Mouse (Mus musculus) kidney, postnatal 0 days (tissue): ENCODE results near the gene Pmepa1. TPM values are rescaled to one million over a fixed set of nuclear protein-coding genes. Genes with fewer than 3 reads are reported as not detected.

ENCODE experiments used
- ATAC-seq: fragments of 200-750 bp; cut with Nextera tagmentation; replicated peaks from 2 replicates; pipeline ENCODE4 v1.8.0; 2017; ENCODE audit warnings: low read depth, moderate number of reproducible peaks, moderate TSS enrichment, moderate library complexity; ENCODE audit not compliant: low FRiP score
- DNase-seq: peaks from one replicate; pipeline ENCODE4 v3.0.0-alpha.2; 2016; ENCODE audit warnings: low spot score
- H3K27ac ChIP-seq: fragments of 300-500 bp; sonication (generic); 2 replicates; pipeline ENCODE4 v1.5.1; 2014; ENCODE audit warnings: mild to moderate bottlenecking
- H3K27me3 ChIP-seq: fragments of 300-500 bp; sonication (generic); 2 replicates; pipeline ENCODE4 v1.6.1; 2014; ENCODE audit warnings: low read length, mixed read lengths; ENCODE audit not compliant: insufficient read depth
- H3K36me3 ChIP-seq: fragments of 300-500 bp; sonication (generic); 2 replicates; pipeline ENCODE4 v1.6.1; 2014; ENCODE audit warnings: low read length, mixed read lengths; ENCODE audit not compliant: insufficient read depth
- H3K4me1 ChIP-seq: fragments of 300-500 bp; sonication (generic); replicated peaks from 2 replicates; pipeline ENCODE4 v1.6.1; 2014; ENCODE audit warnings: antibody characterized with exemption, low read length, mixed read lengths; ENCODE audit not compliant: insufficient read depth
- H3K4me2 ChIP-seq: fragments of 300-500 bp; sonication (generic); 2 replicates; pipeline ENCODE4 v1.6.1; 2014; ENCODE audit warnings: mild to moderate bottlenecking, low read length, moderate library complexity, mixed read lengths
- H3K4me3 ChIP-seq: fragments of 300-500 bp; sonication (generic); replicated peaks from 2 replicates; pipeline ENCODE4 v1.5.1; 2014; ENCODE audit warnings: low read depth, low read length
- H3K9ac ChIP-seq: fragments of 300-500 bp; sonication (generic); 2 replicates; pipeline ENCODE4 v1.6.1; 2014; ENCODE audit warnings: low read depth, low read length
- H3K9me3 ChIP-seq: fragments of 300-500 bp; sonication (generic); replicated peaks from 2 replicates; pipeline ENCODE4 v1.6.1; 2016; ENCODE audit warnings: low read length, inconsistent platforms, mixed read lengths
- CTCF ChIP-seq: IDR thresholded peaks from 2 replicates; pipeline ENCODE4 v1.5.1; 2016; ENCODE audit warnings: antibody characterized with exemption, low read depth, mild to moderate bottlenecking, moderate library complexity
- WGBS: fragments of 180-500 bp; shearing (Covaris S2); extraction: QIAGEN DNeasy Blood & Tissue Kit; methylation state at CpG from one replicate; pipeline ENCODE4 v1.1.7; 2014; 5-methylcytosine and 5-hydroxymethylcytosine counted together
- polyA plus RNA-seq: library from polyadenylated mRNA; unstranded; fragments of >200 nt; fragmentation: Nextera tagmentation; extraction: Ambion mirVana; gene quantifications from 2 replicates; pipeline ENCODE4 v1.2.1, GENCODE M21; 2015

Gene Pmepa1
- polyA plus RNA-seq, 1 experiment from 2014 or later, result 5.8 TPM

GRCm38 (mm10) chr2:173278846-173279580 is 2.7 kb upstream of the Pmepa1 start:
- 69% methylated on average over 16 of the region's 16 CpGs for WGBS
- no peaks in the 10 kb centered on the region for H3K36me3 ChIP-seq
- ATAC-seq (no peak), DNase-seq (no peak)
- H3K4me1 ChIP-seq, result peaks cover 11% of the 10 kb centered on the region
- H3K4me3 ChIP-seq, result no peak overlapping the region
- H3K9ac ChIP-seq, result no peak overlapping the region
- no peak overlapping the region for H3K4me2 ChIP-seq
- no peaks in the 10 kb centered on the region for H3K27me3 ChIP-seq
- H3K9me3 ChIP-seq, result no peaks in the 10 kb centered on the region
- peak; percentile 60 for TF ChIP-seq CTCF
- no peak overlapping the region for H3K27ac ChIP-seq

GRCm38 (mm10) chr2:173276859-173277258 is 526 bp upstream of the Pmepa1 start:
- 4% methylated on average over 12 of the region's 12 CpGs for WGBS
- no peaks in the 10 kb centered on the region for H3K36me3 ChIP-seq
- peak overlapping the region; percentile 65 for H3K27ac ChIP-seq
- no peaks in the 10 kb centered on the region for H3K27me3 ChIP-seq
- H3K4me1 ChIP-seq, result peaks cover 16% of the 10 kb centered on the region
- DNase-seq (peak; percentile 73), ATAC-seq (peak; percentile 2; the same call in 1 of the 2 replicates)
- TF ChIP-seq CTCF, result 0 out of 2 replicates have a peak, but pooled peaks have one; percentile 24
- H3K4me3 ChIP-seq, result peak overlapping the region; percentile 90
- peak overlapping the region; percentile 86 for H3K4me2 ChIP-seq
- peak overlapping the region; percentile 96 for H3K9ac ChIP-seq
- H3K9me3 ChIP-seq, result no peaks in the 10 kb centered on the region

- H3K27ac ChIP-seq, result peak overlapping the region; percentile 86
- peak overlapping the region; percentile 90 for H3K4me3 ChIP-seq
- no peaks in the 10 kb centered on the region for H3K27me3 ChIP-seq
- no peak for TF ChIP-seq CTCF
- ATAC-seq, result peak; percentile 4
- no peaks in the 10 kb centered on the region for H3K9me3 ChIP-seq
- H3K4me1 ChIP-seq, result peaks cover 16% of the 10 kb centered on the region; the same call in 1 of the 2 replicates
- no peaks in the 10 kb centered on the region for H3K36me3 ChIP-seq
- peak; percentile 50 for DNase-seq
- peak overlapping the region; percentile 96 for H3K9ac ChIP-seq
- H3K4me2 ChIP-seq, result peak overlapping the region; percentile 86
- WGBS, result under 1% methylated on average over 76 of the region's 93 CpGs
These were observed 761 bp downstream of the Pmepa1 start for GRCm38 (mm10) chr2:173275343-173276201.

- Histone ChIP-seq H3K4me1 (peaks cover 19% of the 10 kb centered on the region; the same call in 1 of the 2 replicates), H3K9ac (peak overlapping the region; percentile 96), H3K4me2 (peak overlapping the region; percentile 86), H3K36me3 (no peaks in the 10 kb centered on the region), H3K4me3 (peak overlapping the region; percentile 90), H3K27me3 (no peaks in the 10 kb centered on the region), H3K27ac (no peak overlapping the region), H3K9me3 (no peaks in the 10 kb centered on the region)
- DNase-seq, result no peak
- 23% methylated on average over 15 of the region's 15 CpGs for WGBS
- TF ChIP-seq CTCF, result no peak
- ATAC-seq, result no peak
These were observed 1.6 kb downstream of the Pmepa1 start for GRCm38 (mm10) chr2:173274428-173275342.

- Histone ChIP-seq H3K27me3 (no peaks in the 10 kb centered on the region), H3K27ac (no peak overlapping the region), H3K36me3 (no peaks in the 10 kb centered on the region), H3K9me3 (no peaks in the 10 kb centered on the region), H3K9ac (no peak overlapping the region), H3K4me3 (peak overlapping the region; percentile 90; the same call in 1 of the 2 replicates), H3K4me2 (peak overlapping the region; percentile 86), H3K4me1 (peaks cover 19% of the 10 kb centered on the region; the same call in 1 of the 2 replicates)
- no peak for TF ChIP-seq CTCF
- WGBS, result 73% methylated on average over 4 of the region's 4 CpGs
- DNase-seq (no peak), ATAC-seq (no peak)
These were observed 2.4 kb downstream of the Pmepa1 start for GRCm38 (mm10) chr2:173273885-173274284.
